Mouse (Mus musculus) thymus, adult 2 months (tissue): ENCODE data around the gene Gabrb2. TPM values are rescaled to one million over a fixed set of nuclear protein-coding genes. Genes with fewer than 3 reads are reported as not detected.

Experiments used
- DNase-seq: peaks from one replicate; pipeline ENCODE4 v3.0.0; 2021
- H3K27ac ChIP-seq: fragments of 200-500 bp; 2 replicates; pipeline ENCODE4 v1.5.1; 2012; ENCODE audit warnings: low read length, control low read depth; ENCODE audit not compliant: control insufficient read depth, insufficient read depth
- H3K27me3 ChIP-seq: fragments of 200-500 bp; 2 replicates; pipeline ENCODE4 v1.6.1; 2012; ENCODE audit warnings: mild to moderate bottlenecking, low read length, moderate library complexity, mixed read lengths; ENCODE audit not compliant: control insufficient read depth, insufficient read depth
- H3K36me3 ChIP-seq: fragments of 200-500 bp; 2 replicates; pipeline ENCODE4 v1.6.1; 2012; ENCODE audit warnings: mild to moderate bottlenecking, low read length, moderate library complexity; ENCODE audit not compliant: control insufficient read depth, insufficient read depth
- H3K4me1 ChIP-seq: fragments of 200-500 bp; replicated peaks from 2 replicates; pipeline ENCODE4 v1.6.1; 2012; ENCODE audit warnings: low read length; ENCODE audit not compliant: control insufficient read depth, insufficient read depth
- H3K4me3 ChIP-seq: fragments of 200-500 bp; 2 replicates; pipeline ENCODE4 v1.5.1; 2012; ENCODE audit warnings: mild to moderate bottlenecking, low read length, control low read depth, moderate library complexity; ENCODE audit not compliant: control insufficient read depth, insufficient read depth
- CTCF ChIP-seq: fragments of 200-500 bp; IDR thresholded peaks from 2 replicates; pipeline ENCODE4 v1.5.1; 2012; ENCODE audit warnings: mild to moderate bottlenecking, control low read depth, low read length, moderate library complexity, borderline replicate concordance; ENCODE audit not compliant: control insufficient read depth, poor library complexity, insufficient read depth; ENCODE audit errors: extremely low read depth
- POLR2A ChIP-seq: fragments of 200-500 bp; IDR thresholded peaks from 2 replicates; pipeline ENCODE4 v1.6.1; 2012; ENCODE audit warnings: mild to moderate bottlenecking, low read length, control low read depth, moderate library complexity; ENCODE audit not compliant: control insufficient read depth, poor library complexity, insufficient read depth; ENCODE audit errors: extremely low read depth
- WGBS: fragments of 180-500 bp; shearing (Covaris S2); methylation state at CpG from one replicate; pipeline ENCODE4 v1.1.7; 2018; 5-methylcytosine and 5-hydroxymethylcytosine counted together
- polyA plus RNA-seq: library from polyadenylated mRNA; depleted of rRNA; stranded (reverse); fragments of >200 nt; gene quantifications from 2 replicates; pipeline ENCODE4 v1.2.3, GENCODE M21; 2012; rRNA removed

The Gabrb2 gene
- polyA plus RNA-seq, 1 experiment = not detected

GRCm38 (mm10) chr11:42609128-42609763 is 189.7 kb downstream of the Gabrb2 start:
- Histone ChIP-seq H3K4me3 (no peak overlapping the region), H3K4me1 (no peaks in the 10 kb centered on the region), H3K36me3 (no peaks in the 10 kb centered on the region), H3K27ac (no peak overlapping the region), H3K27me3 (no peaks in the 10 kb centered on the region)
- 92% methylated on average over 3 of the region's 3 CpGs for WGBS
- no peak for DNase-seq
- TF ChIP-seq POLR2A = no peak
- TF ChIP-seq CTCF = no peak

DNA sequence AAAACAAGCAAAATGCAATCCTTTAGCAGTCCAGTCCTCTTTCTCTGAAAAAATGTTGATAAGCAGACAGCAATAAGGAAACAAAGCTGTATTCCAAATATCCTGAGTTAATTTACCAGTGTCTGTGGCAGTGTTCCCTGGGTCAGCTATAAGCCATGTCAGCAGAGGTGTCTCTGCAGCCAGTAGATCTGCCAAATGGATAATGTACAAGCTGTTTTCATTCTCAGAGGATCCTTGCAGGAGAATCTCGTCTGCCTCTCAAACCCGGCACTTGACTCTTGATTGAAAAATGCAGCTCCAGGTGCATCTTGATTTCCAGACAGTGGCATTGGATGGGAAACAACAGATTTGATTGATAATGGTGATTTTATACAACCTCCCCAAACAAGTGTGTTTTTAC is 198.6 kb downstream of the Gabrb2 start:
- WGBS = 88% methylated on average over 2 of the region's 2 CpGs
- DNase-seq = no peak

GRCm38 (mm10) chr11:42621109-42621508 is 201.6 kb downstream of the Gabrb2 start:
- H3K4me3 ChIP-seq = no peak overlapping the region
- H3K36me3 ChIP-seq = no peaks in the 10 kb centered on the region
- 79% methylated on average over 4 of the region's 4 CpGs for WGBS
- TF ChIP-seq CTCF = no peak
- no peak overlapping the region for H3K27ac ChIP-seq
- no peaks in the 10 kb centered on the region for H3K4me1 ChIP-seq
- DNase-seq = no peak
- H3K27me3 ChIP-seq = no peaks in the 10 kb centered on the region

More for the DNA sequence above, 198.6 kb downstream of the Gabrb2 start:
- no peaks in the 10 kb centered on the region for H3K36me3 ChIP-seq
- H3K27ac ChIP-seq = no peak overlapping the region
- no peaks in the 10 kb centered on the region for H3K4me1 ChIP-seq
- H3K27me3 ChIP-seq = no peaks in the 10 kb centered on the region
- H3K4me3 ChIP-seq = no peak overlapping the region
- no peak for TF ChIP-seq POLR2A
- TF ChIP-seq CTCF = no peak

GRCm38 (mm10) chr11:42650111-42650510 is 230.6 kb downstream of the Gabrb2 start:
- 65% methylated on average over 5 of the region's 5 CpGs for whole genome bisulfite sequencing
- H3K36me3 ChIP-seq = no peaks in the 10 kb centered on the region
- H3K27ac ChIP-seq = no peak overlapping the region
- no peak overlapping the region for H3K4me3 ChIP-seq
- TF ChIP-seq CTCF = no peak
- TF ChIP-seq POLR2A = no peak
- H3K4me1 ChIP-seq = no peaks in the 10 kb centered on the region
- DNase-seq = no peak
- H3K27me3 ChIP-seq = no peaks in the 10 kb centered on the region

- DNase-seq = no peak
- H3K4me3 ChIP-seq = no peak overlapping the region
- no peak for TF ChIP-seq CTCF
- no peak overlapping the region for H3K27ac ChIP-seq
- no peaks in the 10 kb centered on the region for H3K36me3 ChIP-seq
- H3K4me1 ChIP-seq = no peaks in the 10 kb centered on the region
- H3K27me3 ChIP-seq = no peaks in the 10 kb centered on the region
Observed at GRCm38 (mm10) chr11:42651572-42651971, 232.0 kb downstream of the Gabrb2 start.

GRCm38 (mm10) chr11:42654189-42654588 is 234.6 kb downstream of the Gabrb2 start:
- Histone ChIP-seq H3K4me3 (no peak overlapping the region), H3K4me1 (no peaks in the 10 kb centered on the region), H3K27ac (no peak overlapping the region), H3K36me3 (no peaks in the 10 kb centered on the region), H3K27me3 (no peaks in the 10 kb centered on the region)
- 77% methylated on average over 3 of the region's 3 CpGs for WGBS
- DNase-seq = no peak
- TF ChIP-seq CTCF = no peak

GRCm38 (mm10) chr11:42668657-42669056 is 249.1 kb downstream of the Gabrb2 start:
- H3K27me3 ChIP-seq = no peaks in the 10 kb centered on the region
- H3K4me1 ChIP-seq = no peaks in the 10 kb centered on the region
- DNase-seq = no peak
- no peak overlapping the region for H3K4me3 ChIP-seq
- H3K36me3 ChIP-seq = no peaks in the 10 kb centered on the region
- WGBS = 92% methylated on average over 4 of the region's 4 CpGs
- H3K27ac ChIP-seq = no peak overlapping the region
- TF ChIP-seq CTCF (no peak), POLR2A (no peak)

Other genes with a start within 250 kb of the Gabrb2 start
- not detected in 2 replicates for gene Gabra1, start 236.8 kb upstream of the Gabrb2 start, polyA plus RNA-seq
- not detected in 2 replicates for gene Gabra6, start 98.7 kb upstream of the Gabrb2 start, polyA plus RNA-seq